Mouse (Mus musculus): Measurements from ENCODE around the gene Gstk1. TPM values are rescaled to one million over a fixed set of nuclear protein-coding genes. Genes with fewer than 3 reads are reported as not detected.

Gene Gstk1
- total RNA-seq (2022) = 100 to 1,000 TPM; 139 to 181 (median 156) TPM

DNA sequence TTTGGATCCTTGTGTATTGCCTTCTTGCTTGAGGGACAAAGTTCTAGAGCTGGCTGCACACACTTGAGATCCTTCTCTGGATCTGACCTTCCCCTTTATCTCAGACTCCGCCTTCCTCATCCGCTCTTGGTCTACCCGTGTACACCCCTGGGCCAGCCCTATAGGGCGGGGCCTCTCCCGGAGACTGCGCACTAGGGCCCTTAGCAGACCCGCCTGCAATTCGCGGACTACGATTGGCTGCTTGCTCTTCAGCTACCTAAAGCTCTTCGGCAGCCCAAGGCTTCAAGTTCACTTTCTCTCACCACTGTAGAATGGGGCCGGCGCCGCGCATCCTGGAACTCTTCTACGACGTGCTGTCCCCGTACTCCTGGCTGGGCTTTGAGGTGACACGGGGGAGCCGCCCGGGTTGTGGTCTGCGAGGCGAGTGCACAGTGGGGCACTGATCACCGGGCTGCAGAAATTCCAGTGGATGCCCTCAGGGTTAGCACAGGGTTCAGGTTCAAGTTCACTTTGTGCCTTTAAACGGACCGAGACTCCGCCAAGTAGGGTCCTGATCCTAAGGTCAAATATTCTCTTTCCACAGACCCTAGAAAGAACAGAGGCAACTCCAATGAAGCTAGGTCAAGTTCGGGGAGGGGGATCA lies at the start of gene Gstk1:
TSS of gene Gstk1 (plus strand) at position 225 of the 643 bp plus-strand sequence.
- DNase-seq (ENCODE audit: low spot score) = peak; percentile 87

DNA sequence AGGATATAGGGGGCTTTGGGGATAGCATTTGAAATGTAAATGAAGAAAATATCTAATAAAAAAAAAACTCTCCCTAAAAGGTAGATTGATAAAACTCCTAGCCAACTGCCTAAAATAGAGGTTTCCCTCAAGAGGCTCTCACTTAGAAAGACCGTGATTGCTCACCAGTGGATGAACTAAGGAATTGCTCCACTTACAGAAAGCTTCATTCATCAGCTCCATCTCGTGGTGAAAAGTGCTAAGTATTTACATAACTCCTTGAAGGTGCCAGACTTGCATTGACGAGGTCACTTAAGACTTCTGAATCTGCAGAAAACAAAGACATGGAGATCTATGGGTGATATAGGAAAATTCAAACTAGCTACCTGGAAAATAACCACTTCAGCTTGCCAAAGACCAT lies 48.0 kb upstream of the Gstk1 start:
- DNase-seq (ENCODE audit: low spot score) = no peak

DNA sequence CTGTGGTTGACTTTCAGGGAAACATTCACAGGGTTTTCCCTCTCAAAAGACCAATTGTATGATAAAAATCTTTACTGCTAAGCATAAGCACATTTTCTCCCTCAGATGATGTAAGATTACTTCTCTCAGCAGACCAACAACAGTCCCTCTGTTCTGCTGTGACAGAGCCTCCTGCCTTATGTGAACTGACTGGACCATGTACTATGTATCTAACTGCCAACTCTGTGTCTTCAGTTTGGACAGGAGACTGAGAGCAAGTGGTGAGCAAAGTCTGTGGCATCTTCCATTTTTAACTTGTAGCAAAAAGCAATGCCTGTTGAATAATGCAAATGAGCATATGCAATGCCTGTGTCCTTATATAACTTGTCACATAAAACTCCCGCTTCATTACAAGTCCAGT lies 46.2 kb upstream of the Gstk1 start:
- no peak for DNase-seq (ENCODE audit: low spot score)

DNA sequence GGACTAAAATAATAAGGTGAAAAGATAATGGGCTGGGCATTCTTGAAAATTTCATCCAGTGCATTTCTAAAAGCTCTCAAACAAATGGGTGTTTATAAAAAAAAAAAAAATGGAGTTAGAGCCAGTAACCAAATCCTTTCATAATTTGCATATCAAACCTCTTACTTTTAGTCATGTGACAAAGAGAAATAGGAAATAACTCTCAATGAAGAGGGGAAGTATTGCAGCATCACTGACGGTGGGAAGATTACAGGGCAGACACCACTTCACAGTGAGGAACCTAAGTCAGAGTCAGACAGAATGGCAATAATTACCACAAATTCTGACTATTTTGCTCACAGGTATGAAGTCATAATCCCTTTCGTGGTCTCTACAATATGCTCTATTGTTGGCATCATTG lies 30.7 kb upstream of the Gstk1 start, which contains the start of gene Tas2r144:
TSS of gene Tas2r144 (plus strand) at position 301 of the 400 bp plus-strand sequence.
- no peak for DNase-seq (ENCODE audit: low spot score)

DNA sequence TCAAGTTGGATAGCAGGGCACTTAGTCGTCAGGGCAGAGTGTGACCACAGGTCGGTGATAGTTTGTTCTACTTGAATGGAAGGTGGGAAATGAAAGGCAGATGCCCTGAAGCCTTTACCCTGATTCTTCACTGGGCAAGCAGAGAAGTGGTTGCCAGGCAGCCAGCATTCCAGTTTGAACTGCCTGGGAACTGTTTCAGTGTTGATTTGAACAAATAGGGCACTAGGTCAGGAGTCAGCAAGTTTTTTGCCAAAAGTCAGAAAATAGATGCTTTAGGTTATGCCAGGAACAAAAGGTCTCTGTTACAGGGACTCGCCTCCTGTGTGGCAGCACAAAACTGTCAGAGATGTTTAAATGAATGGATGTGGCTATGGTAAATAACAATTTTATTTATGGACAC lies 23.4 kb upstream of the Gstk1 start:
- no peak for DNase-seq (ENCODE audit: low spot score)

DNA sequence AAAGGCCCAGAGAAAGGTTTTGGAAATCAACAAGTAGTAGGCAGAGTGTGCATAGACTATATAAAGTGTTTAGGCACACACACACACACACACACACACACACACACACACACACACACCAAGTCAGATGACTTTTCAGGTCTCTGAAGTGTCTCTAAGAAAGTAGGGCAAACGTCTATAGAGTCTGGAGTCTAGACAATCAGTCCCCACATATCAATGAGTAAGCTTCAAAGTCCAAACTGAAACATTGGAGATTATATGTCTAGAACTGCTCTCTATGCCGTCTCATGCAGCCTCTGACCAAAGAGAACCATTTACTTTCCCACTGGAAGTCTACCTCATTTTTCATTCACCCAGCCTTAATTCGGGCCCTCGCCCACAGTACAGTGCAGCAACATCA lies 20.7 kb upstream of the Gstk1 start:
- no peak for DNase-seq (ENCODE audit: low spot score)

DNA sequence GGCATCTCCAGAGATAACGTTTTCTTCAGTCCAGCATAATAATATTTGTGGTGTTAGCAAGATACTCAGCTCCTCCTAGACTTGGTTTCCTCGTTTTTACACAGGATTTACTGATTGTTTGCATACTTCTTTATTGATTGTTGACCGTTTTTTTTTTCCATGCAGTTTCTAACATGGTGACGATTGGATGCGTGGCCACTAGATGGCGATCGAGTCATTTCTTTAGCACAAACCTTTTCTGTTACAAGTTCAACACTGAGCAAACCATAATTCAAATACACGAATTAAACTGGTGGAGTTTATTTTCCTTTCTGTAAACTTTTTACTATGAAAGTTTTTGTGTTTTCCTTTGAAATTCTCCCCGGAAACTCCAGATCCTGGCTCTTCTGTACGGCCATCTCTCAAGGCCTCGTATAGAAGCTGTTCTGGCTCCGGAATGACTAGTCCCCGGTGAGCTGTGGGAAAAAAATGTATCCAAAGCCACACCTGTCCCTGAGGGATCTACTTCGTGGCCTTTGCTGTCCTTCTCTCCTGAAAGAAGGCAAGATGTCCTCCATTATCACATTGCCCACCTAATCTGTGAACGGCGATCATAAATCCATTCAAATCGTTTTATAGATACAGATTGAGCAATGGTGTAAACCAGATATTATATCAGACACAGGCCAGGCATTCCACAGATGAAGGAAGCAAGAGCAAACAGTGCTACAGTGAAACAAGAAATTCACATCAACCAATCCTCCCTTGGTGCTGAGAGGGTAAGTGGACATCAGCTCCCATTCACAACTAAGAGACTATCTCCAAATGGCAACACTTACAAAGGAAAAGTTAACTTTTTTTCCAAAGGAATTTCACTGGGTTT lies 18.3 kb upstream of the Gstk1 start:
- peak; percentile 64 for DNase-seq (ENCODE audit: low spot score)

DNA sequence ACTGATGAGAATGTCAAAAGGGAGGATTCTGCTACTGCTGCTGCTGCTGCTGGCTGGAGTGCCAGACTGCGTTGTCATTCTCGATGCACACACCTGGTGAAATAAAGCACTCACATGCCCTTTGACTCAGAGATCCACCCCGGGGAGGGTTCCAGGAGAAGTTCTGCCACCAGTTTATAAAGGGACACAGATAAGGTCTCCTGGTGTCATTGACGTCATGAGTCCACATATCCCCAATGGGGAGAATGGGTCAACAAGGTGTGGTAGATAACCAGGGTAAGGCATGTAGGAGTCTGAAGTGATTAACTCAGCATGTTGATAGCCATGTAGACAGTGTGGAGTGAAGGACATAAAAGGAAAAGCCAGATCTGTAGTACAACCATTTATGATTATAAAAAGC lies 16.1 kb upstream of the Gstk1 start:
- DNase-seq (ENCODE audit: low spot score) = no peak

DNA sequence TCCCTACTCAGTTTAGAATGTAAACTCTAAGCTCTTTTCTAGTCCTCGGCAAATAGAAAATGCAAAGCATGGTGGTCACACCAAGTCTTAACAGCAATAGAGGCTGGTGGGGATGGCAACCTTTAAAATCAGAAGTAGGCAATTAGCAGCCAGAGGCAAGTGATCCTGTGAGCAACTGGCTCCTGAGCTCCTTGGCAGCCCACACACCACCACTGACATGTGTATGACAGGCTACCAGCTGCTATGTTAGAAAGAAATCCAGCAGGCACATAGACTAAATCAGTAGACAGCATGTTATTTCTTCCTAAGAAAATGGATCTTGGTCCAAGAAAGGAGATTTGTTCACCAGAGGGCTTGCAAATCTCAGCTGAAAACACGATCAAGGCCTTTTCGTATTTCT lies 14.5 kb upstream of the Gstk1 start:
- DNase-seq (ENCODE audit: low spot score) = no peak

DNA sequence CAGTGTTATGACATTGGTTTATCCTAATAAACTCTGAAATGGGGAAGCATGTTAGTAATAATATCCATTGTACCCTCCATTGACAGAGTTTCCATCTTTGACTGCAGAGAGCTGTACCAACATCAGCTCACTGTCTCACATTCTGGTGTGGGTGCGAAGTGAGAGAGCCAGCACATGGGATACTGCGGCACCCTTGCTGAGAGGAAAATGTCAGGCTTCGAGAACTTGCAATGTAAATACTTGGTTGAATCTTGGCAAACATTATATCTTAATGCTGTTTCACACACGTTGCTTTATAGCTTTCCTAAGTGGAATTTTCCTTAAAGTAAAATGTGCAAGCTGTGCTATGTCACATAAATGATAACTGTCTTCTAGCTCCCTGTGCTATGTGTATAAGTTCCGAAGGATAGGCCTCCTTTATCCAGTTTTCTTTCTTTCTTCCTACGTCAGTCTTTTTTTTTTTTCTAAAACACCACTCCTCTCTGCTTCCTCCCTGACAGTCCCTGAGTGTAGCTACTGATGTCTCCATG lies 8.4 kb upstream of the Gstk1 start:
- no peak for DNase-seq (ENCODE audit: low spot score)

DNA sequence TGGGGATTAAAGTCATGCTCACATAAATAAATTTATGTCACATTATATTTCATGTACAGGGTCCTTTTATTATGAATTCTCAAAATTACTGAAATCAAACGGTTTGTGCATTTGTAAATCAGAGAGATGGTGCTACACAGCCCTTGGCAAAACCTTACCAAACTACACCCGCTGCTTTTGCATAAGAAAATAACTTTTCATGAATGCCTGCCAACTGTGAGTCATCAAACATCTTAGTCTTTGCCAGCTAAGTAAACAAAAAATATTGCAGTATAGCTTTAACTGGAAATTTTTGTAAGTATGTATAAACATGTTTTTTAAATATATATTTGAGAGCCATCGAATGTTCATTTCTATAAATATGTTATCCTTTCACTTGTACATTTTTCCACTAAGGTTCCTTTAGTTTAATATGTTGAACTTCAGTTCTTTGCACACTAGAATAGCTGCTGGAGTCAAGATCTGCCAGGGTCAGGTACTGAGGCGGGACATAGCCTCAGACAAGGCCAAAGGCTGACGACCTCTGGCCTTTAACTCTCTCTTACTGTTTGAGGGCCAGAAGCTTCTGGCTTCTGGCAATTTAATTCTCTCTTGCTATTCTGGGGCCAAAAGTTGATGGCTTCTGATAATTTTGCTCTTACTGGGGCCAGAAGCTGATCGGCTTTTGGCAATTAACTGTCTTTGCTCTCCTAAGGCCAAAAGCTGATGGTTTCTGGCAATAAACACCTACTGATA lies 4.3 kb upstream of the Gstk1 start:
- DNase-seq (ENCODE audit: low spot score) = no peak

DNA sequence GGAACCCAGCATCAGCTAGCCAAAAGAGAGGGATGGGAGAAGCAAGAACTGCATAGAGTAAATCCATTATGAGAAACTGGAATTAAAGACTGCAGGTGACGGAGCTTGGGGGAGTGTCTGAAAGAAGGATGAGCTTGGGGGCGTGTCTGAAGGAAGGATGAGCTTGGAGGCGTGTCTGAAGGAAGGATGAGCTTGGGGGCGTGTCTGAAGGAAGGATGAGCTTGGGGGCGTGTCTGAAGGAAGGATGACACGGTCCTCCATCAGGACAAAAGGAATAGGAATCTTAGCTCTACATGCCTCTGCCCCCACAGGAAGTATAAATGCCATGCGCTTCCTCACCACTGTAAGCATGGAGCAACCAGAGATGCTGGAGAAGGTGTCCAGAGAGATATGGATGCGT lies 1.4 kb downstream of the Gstk1 start:
- no peak for DNase-seq (ENCODE audit: low spot score)

DNA sequence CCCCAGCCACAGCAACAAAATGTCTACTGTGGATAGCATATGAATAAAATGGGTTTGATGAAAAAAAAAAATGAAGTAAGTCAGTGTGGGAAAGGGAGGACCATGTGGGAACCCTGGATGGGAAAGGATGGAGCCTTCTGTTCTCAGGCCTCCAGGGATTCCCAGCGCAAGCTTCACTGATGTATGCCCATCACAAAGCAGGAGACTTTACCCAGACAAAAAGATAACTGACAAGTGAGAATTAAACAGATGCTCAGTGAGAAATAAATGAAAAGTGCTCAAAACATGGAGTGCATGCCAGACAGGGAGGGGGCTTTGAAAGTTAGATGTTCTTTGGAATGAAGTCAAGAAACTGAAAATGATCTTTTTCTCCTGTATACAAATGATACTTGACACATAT lies 2.2 kb downstream of the Gstk1 start:
- no peak for DNase-seq (ENCODE audit: low spot score)

DNA sequence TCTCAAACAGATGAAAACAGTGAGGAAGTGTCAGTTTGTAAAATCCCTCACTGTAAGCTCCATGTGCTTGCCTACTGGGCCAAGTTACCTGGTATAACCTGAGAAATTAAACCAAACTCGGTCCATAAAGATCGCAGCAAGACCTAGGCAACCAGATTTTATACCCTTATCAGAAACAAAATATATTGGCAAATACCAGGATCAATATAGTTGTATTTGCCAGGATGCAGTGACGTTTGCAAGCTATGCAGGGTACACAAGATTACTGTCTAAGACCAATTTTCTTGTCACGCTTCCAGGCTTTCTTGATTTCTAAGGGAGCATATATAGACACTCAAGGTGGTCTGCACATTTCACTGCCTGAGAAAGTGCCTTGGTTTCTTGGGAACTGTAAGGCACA lies 6.1 kb downstream of the Gstk1 start:
- no peak for DNase-seq (ENCODE audit: low spot score)

DNA sequence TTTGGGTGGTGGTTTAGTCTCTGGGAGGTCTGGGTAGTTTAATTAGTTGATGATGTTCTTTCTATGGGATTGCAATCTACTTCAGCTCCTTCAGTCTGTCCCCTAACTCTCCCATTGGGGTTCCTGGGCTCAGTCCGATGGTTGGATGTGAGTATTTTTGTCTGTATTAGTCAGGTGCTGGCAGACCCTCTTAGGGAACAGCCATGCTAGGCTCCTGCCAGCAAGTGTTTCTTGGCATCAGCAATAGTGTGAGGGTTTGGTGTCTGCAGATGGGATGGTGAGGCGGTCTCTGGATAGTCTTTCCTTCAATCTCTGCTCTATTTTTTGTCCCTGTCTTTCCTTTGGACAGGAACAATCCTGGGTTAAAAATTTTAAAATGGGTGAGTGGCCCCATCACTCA lies 7.4 kb downstream of the Gstk1 start:
- DNase-seq (ENCODE audit: low spot score) = no peak

DNA sequence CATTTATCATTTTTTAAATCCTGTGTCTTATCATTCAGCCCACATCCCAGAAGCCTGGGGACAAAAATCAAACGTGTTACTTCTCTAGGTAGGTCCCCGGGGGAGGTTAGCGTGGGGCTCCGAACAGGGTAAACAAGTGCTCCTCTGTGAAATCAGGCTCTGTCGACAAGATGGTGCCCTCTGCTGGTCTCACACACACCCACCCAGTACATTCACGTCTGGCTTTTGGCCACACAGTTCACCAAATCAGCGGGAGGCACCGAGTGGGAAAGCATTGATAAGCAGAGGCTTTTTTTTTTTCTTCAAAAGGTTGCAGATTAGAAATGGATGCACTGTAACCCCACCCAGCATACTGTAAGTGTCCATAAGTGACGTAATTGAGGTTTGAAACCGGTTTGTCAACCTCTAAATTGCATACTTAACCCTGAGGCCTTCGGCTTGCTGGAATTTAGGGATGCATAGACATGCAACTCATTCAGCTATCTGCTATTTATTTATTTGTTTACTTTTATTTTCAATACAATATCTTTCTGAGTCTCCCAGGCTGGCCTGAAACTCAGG lies 11.6 kb downstream of the Gstk1 start:
- DNase-seq (ENCODE audit: low spot score) = peak; percentile 61

DNA sequence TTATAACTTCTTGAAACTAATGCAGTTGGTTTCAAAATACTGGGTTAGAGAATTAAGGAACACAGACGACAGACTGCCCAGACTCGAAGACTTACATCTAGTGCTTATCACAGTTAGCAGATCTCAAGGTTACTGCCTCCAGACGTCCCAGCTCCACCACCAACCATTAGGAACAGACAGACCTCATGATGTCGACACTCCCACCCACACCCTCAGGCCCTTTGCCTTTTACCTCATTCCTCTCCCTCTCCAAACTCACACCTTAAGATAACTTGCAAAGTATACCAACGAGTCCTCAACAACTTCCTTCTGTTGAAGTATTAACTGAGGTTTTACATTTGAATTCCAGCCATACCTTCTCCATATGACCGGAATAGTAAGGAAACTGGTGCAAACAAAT lies 14.7 kb downstream of the Gstk1 start:
- DNase-seq (ENCODE audit: low spot score) = no peak

DNA sequence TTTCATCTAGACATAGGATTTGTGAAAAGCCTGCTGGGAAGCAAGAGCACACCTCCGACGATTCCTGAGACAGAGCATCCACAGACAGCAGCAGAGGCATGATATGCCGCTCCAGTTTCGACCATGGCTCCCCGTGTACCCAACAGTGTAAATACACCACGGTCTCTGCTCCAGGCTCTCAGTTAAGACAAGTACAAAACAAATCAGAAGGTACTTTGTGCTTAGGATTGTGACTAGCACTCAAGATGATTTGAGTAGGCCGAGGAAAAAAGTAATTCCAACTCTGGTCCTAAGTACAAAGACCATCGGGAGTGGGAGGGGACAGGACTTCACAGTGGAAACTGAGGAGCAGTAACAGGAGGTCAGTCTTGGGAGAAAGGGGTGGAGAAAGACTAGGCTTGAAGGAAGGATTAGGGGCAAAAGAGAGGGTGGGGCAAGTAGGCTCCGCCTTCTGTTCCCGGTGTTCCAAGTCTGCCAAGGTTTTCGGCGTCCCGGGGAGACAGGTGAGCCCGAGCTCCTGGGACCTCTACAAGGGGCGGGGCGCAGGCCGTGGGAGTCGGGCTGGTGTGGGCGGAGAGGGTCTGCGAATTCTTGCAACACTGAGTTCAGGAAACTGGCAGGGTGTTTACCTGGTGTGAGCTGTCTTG lies 15.9 kb downstream of the Gstk1 start, which contains the start of gene Tmem139:
TSS of gene Tmem139 (plus strand) at position 447 of the 647 bp plus-strand sequence.
- no peak for DNase-seq (ENCODE audit: low spot score)

DNA sequence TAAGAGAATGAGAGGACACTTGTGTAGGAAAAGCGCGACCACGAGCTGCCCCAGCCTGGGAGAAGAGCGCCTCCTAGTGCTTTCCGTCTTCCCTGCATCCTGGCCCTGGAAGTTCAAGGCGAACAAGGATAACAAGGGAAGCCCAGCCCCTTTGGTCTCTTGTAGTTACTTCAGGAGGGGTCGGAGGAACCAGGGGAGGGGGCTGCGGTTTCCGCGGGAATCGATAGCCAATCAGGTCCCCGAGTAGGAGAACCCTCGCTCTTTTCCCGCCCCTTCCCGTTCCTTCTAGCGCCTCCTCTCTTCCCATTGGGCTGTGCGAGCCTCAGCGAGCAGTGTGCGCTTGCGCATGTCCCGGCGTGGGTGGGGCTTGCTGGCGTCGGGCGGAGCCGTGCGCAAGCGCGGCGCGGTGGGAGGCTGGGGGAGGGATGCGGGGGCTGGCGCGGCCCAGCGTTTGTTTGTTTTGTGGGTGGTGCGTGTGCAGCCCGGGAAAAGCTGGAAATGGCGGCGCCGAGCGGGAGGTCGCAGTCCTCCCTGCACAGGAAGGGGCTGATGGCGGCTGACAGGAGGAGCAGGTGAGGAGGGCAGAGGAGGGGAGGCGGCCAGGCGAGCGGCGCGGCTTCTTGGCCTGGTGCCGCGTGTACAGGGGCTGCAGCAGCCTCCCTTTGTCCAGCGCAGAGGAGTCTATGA lies 19.0 kb downstream of the Gstk1 start, which contains the start of gene Casp2:
TSS of gene Casp2 (plus strand) at position 360 of the 687 bp plus-strand sequence.
- DNase-seq (ENCODE audit: low spot score) = peak; percentile 98
